Mouse (Mus musculus): ENCODE results near the gene Mlh1.

Gene Mlh1

GRCm38 (mm10) chr9:111271434-111272160, at the start of gene Mlh1, which contains the start of gene Epm2aip1:
Mlh1 (minus strand) TSS chr9:111271791.
Epm2aip1 (plus strand) TSS chr9:111271929.
- DNase-seq = peak; percentile 100

- no peak for DNase-seq
Observed at GRCm38 (mm10) chr9:111320912-111321311, 49.3 kb upstream of the Mlh1 start.

GRCm38 (mm10) chr9:111314219-111314618, 42.6 kb upstream of the Mlh1 start:
- peak; percentile 43 to 81 for DNase-seq

DNA sequence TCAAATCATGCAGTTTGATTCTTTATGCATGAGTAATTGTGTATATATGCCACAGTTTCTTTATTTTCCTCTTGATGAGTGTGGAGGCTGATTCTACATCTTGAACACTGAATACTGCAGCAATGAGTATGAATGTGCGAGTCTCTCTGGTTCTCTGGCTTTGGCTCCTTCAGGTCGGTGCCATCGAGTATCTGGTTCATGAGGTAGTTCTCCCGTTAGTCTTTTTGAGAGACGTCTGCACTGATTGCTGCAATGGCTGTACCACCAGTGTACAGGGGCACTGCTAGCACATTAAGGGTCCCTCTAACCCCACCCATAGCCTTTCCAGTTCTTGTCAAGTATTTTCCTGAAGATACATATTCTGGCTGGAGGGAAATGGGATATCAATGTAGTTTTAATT, 42.2 kb upstream of the Mlh1 start:
- no peak for DNase-seq

- no peak for DNase-seq
Observed at GRCm38 (mm10) chr9:111313299-111313698, 41.7 kb upstream of the Mlh1 start.

DNA sequence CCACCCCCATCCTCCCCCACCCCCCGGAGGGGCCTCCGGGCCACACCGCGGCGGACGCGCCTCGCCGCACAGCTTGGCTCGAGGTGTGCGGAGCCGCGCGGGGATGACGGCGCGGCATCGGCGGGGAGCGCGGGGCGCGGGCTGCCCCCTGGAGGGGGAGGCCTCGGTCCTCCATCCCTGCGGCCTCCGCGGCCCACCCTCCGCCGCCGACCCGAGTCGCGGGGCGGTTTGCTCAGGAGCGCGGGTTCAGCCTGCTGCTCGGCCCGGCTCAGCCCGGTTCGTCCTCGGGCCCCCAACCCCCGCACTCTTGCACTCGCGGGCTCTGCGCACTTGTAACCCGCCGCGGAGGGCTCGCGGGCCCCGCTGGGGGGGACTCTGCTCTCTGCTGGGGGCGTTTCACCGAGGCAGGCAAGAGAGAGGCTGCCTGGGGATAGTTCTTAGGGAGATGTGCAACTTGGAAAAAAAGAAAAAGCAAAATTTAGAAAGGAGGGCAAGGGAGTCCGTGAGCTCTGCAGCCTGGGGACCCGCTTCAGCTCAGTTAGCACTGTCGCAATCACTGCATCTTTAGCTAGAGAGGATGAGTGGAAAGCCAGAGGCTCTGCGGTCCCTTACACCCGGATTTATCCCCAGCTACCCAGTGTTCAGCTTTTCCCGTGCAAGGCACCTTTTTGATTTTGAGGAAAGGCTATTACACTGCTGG, 41.0 kb upstream of the Mlh1 start:
- DNase-seq = no peak

DNA sequence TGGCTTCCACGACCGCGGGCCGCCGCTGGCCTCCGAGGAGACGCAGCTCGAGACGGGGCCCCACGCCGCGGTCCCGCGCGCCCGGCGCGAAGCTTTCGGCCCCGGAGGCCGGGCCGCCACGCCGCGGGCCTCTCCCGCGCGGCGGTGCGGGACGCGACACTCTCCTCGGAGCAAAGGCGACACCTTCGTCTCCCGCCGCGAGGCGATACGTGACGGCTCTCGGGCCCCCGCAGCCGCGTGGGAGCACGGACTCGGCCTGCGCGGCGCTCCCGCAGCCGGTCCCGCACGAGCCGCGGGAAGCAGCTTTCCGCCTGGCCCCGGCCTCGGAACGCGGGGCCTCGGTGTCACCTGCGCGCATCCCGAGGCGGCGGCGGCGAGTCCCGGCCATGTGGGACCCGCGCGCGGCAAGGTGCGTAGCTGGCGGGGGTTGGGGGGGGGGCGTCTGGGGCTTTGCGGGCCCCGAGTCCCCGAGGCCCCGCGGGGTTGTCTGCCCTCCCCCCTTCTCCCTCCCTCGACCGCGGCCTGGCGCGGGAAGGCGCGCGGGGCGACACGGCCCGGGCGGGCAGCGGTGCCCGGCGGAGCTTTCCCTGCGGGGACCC, 40.4 kb upstream of the Mlh1 start:
- DNase-seq = no peak

GRCm38 (mm10) chr9:111311031-111311842, 39.6 kb upstream of the Mlh1 start, which contains the start of gene Trank1:
Trank1 (plus strand) TSS chr9:111311739.
- DNase-seq = peak in 1 of 2 experiments; percentile 22

GRCm38 (mm10) chr9:111306142-111306541, 34.6 kb upstream of the Mlh1 start:
- no peak for DNase-seq

- DNase-seq = no peak
Observed at GRCm38 (mm10) chr9:111304036-111304435, 32.4 kb upstream of the Mlh1 start.

- no peak for DNase-seq
Observed at GRCm38 (mm10) chr9:111302196-111302831, 30.7 kb upstream of the Mlh1 start.

- DNase-seq = no peak
Observed at GRCm38 (mm10) chr9:111298606-111299005, 27.0 kb upstream of the Mlh1 start.

DNA sequence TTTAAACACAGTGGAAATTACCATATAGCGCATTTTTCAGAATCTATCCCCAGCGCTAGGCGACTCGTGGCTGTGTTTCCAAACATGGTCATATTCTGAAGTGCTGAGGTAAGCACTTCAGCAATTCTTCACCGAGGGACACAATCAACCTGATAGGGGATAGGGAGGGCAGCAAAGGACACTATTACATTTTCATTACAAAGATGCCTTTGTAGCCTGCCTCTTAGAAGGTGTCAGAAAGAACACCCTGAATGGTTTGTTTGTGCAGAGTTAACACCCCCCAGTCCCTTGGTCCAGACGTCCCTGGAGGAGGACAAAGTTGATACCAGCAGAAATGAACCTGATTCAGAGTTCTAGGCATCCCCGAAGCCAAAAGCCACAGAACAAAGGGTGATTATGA, 24.8 kb upstream of the Mlh1 start:
- DNase-seq = no peak

DNA sequence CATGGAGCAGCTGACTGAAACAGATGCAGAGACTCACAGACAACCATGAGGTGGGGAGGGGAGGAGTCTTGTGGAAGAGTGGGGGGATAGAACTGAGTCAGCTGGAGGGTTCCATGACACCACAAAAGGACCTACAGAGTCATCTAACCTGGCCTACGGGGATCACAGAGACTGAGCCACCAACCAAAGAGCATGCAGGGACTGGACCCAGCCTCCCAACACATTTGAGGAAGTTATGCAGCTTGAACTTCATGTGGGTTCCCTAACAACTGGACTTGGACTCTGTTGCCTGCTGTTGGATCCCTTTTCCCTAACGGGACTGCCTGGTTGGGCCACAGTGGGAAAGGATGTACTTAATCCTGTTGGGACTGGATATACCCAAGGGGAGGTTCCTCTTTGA, 23.7 kb upstream of the Mlh1 start:
- no peak for DNase-seq

DNA sequence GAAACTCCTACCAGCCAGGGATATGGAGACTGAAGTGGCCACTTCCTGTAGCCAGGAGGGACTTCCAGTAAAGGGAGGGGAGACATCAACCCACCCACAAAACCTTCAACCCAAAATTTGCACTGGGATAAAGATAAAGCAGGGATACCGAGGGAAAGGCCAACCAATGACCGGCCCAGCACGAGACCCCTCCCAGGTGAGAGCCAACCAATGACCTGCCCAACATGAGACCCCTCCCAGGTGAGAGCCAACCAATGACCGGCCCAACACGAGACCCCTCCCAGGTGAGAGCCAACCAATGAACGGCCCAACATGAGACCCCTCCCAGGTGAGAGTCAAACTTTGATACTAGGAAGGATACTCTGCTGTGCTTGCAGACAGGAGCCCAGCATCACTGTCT, 23.3 kb upstream of the Mlh1 start:
- DNase-seq = no peak

GRCm38 (mm10) chr9:111293234-111293633, 21.6 kb upstream of the Mlh1 start:
- DNase-seq = no peak

GRCm38 (mm10) chr9:111290539-111291100, 19.0 kb upstream of the Mlh1 start:
- no peak for DNase-seq

DNA sequence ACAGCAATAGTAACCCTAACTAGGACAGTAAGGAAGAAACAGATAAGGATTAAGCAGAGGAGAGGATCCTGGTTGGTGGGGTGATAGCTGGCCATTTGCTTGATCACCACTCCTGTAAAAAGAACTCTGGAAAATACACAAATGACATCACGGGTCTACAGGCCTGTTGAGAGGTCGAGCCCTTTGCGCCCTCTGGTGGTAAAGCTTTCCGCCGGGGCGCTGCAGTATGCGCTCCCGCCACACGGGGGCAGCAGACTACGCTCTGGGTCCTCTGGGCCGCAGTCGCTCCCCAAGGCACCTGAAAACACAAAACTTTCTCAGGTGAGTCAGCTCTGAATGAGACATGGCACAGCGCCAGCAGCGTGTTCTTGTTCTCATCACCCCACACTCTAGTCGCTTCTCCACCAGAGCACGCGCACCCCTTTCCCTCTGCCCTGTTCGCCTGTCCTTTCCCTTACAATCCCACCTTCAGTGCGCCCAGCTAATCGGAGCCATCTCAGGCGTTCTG, 18.3 kb upstream of the Mlh1 start:
- peak; percentile 87 to 90 for DNase-seq

GRCm38 (mm10) chr9:111289294-111289831, 17.8 kb upstream of the Mlh1 start:
- peak; percentile 51 to 56 for DNase-seq

GRCm38 (mm10) chr9:111287956-111288355, 16.4 kb upstream of the Mlh1 start:
- no peak for DNase-seq

DNA sequence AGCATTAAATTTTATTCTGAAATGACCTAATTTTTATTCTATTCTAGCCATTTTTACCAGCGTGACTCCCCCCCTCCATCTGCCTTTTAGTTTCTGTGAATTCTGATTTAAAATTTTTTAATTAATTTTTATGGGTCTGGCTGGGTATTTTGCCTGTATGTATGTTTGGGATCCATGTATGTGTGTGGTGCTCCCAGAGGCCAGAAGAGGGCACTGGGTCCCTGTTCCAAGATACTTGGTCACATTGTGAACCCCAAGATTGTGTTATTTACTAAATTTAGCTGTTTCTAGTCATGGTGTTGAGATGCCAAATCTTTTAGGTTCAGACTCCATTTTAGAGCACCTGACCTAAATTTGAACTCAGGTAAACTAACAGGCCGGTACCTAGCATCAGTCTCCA, 14.9 kb upstream of the Mlh1 start:
- no peak for DNase-seq

GRCm38 (mm10) chr9:111285676-111286075, 14.1 kb upstream of the Mlh1 start:
- DNase-seq = no peak

Measured in kidney, postnatal 36 days (tissue).